In genomic region chr16:45070383-45071083, GRCm38 (mm10) we compare ENCODE assay signal across 11 mouse cellular contexts. TPM values are rescaled to one million over a fixed set of nuclear protein-coding genes. Genes with fewer than 3 reads are reported as not detected.
DNase-seq lines count a peak whose midpoint lies in the region; ATAC-seq lines count a peak whose summit lies in the region.
"Had no signal": no experiment of that assay in that cellular context is flagged by ENCODE, and none has a peak within 500 bp of the region (broad histone marks: within the 10 kb centered on the region; RNA-seq: fewer than 3 reads in every experiment).

No protein-coding gene starts in this region.

- H3K9ac ChIP-seq in kidney, embryonic 16.5 days (replicated peaks; ENCODE audit: low read length), result no peak overlapping the region
- no peak overlapping the region for H3K9ac ChIP-seq in stomach, embryonic 16.5 days (ENCODE audit: low read length)
- H3K9ac ChIP-seq: embryonic facial prominence, embryonic 15.5 days had no signal

- intact Hi-C loops in heart, postnatal 14 days (cut with DNase I), result no loop called here

- H3K4me2 ChIP-seq in kidney, embryonic 16.5 days (replicated peaks; ENCODE audit: low read depth, low read length), result no peak overlapping the region
- H3K4me2 ChIP-seq in stomach, embryonic 16.5 days (ENCODE audit: low read depth, low read length), result no peak overlapping the region
- H3K4me2 ChIP-seq: embryonic facial prominence, embryonic 15.5 days had no signal

- H3K4me1 ChIP-seq in kidney, embryonic 16.5 days (ENCODE audit: insufficient read depth, low read length), result no peaks in the 10 kb centered on the region
- H3K4me1 ChIP-seq in stomach, embryonic 16.5 days (ENCODE audit: control insufficient read depth, insufficient read depth, low read length), result no peaks in the 10 kb centered on the region

- H3K27ac ChIP-seq in kidney, embryonic 16.5 days (ENCODE audit: low read length), result no peak overlapping the region
- no peak overlapping the region for H3K27ac ChIP-seq in stomach, embryonic 16.5 days (ENCODE audit: low read length)
- H3K27ac ChIP-seq: embryonic facial prominence, embryonic 15.5 days had no signal

- H3K27me3 ChIP-seq in kidney, embryonic 16.5 days (ENCODE audit: insufficient read depth, low read length), result no peaks in the 10 kb centered on the region
- no peaks in the 10 kb centered on the region for H3K27me3 ChIP-seq in stomach, embryonic 16.5 days (ENCODE audit: control insufficient read depth, insufficient read depth, low read length)
- H3K27me3 ChIP-seq: embryonic facial prominence, embryonic 15.5 days; megakaryocyte, embryonic 14.5 days had no signal

- no peak overlapping the region for H3K4me3 ChIP-seq in kidney, embryonic 16.5 days (ENCODE audit: low read length)
- no peak overlapping the region for H3K4me3 ChIP-seq in stomach, embryonic 16.5 days (replicated peaks; ENCODE audit: low read length)
- H3K4me3 ChIP-seq: embryonic facial prominence, embryonic 15.5 days; megakaryocyte, embryonic 14.5 days had no signal

- H3K9me3 ChIP-seq in kidney, embryonic 16.5 days (ENCODE audit: low read length), result no peaks in the 10 kb centered on the region
- H3K9me3 ChIP-seq in stomach, embryonic 16.5 days (replicated peaks; ENCODE audit: control insufficient read depth, low read length), result no peaks in the 10 kb centered on the region
- H3K9me3 ChIP-seq: embryonic facial prominence, embryonic 15.5 days; megakaryocyte, embryonic 14.5 days had no signal

- H3K36me3 ChIP-seq in kidney, embryonic 16.5 days (ENCODE audit: insufficient read depth, low read length), result no peaks in the 10 kb centered on the region
- H3K36me3 ChIP-seq in stomach, embryonic 16.5 days (ENCODE audit: control insufficient read depth, insufficient read depth, low read length), result no peaks in the 10 kb centered on the region
- H3K36me3 ChIP-seq: embryonic facial prominence, embryonic 15.5 days had no signal

- WGBS in kidney, embryonic 16.5 days, result 84% methylated on average over 8 of the region's 8 CpGs
- 66% methylated on average over 8 of the region's 8 CpGs for WGBS in stomach, embryonic 16.5 days

- DNase-seq in kidney, postnatal 14 days, result peak; percentile 16
- DNase-seq in adrenal gland, postnatal 14 days, result peak; percentile 17
- DNase-seq in heart, postnatal 14 days, result peak; percentile 69 to 71
- no peak for DNase-seq in embryo, embryonic 10.5 days (ENCODE audit: low spot score)
- no peak for DNase-seq in cerebellum, adult 18-20 months
- DNase-seq in cerebellum, postnatal 36 days, result no peak

- ATAC-seq in kidney, embryonic 16.5 days (ENCODE audit: low FRiP score, low TSS enrichment), result no peak
- ATAC-seq in stomach, embryonic 16.5 days (ENCODE audit: insufficient read depth, low FRiP score), result peak; percentile 76

RNA-seq across cellular contexts. Expression of gene Ccdc80, which starts 22.7 kb away (rescaled TPM):
- polyA plus RNA-seq in kidney, embryonic 16.5 days (2015; fragmentation: Nextera tagmentation; extraction: Ambion mirVana), result 112 and 114 TPM in 2 replicates
- 46.9 and 47.7 TPM in 2 replicates for total RNA-seq in adrenal gland, postnatal 14 days (2021)
- 100 to 1,000 TPM in 1 of 2 experiments, 10 to 100 TPM in 1; 95.7 to 117 TPM for total RNA-seq in heart, postnatal 14 days (2021)
- polyA plus RNA-seq in stomach, embryonic 16.5 days (2015; fragmentation: Nextera tagmentation; extraction: Ambion mirVana), result 104 and 105 TPM in 2 replicates
- total RNA-seq: hematopoietic stem cell, adult 5-6 weeks had no signal

Comparison
In these comparisons a context has a peak if more than half of its experiments do, and no peak if none do; other contexts are left out.
1. DNase-seq: peak in kidney, postnatal 14 days (single experiment), adrenal gland, postnatal 14 days (single experiment) and heart, postnatal 14 days (2 of 2); none in embryo, embryonic 10.5 days (single experiment), cerebellum, adult 18-20 months (0 of 2) and cerebellum, postnatal 36 days (0 of 2).